Mouse (Mus musculus) ES-Bruce4 (cell line): ENCODE data around the gene Actr6. TPM values are rescaled to one million over a fixed set of nuclear protein-coding genes. Genes with fewer than 3 reads are reported as not detected.

ENCODE experiments used
- H3K27ac ChIP-seq: 2 replicates; pipeline ENCODE4 v1.5.1; 2012; ENCODE audit warnings: low read length, inconsistent platforms; ENCODE audit not compliant: insufficient read depth
- H3K27me3 ChIP-seq: 2 replicates; pipeline ENCODE4 v1.6.1; 2012; ENCODE audit warnings: mild to moderate bottlenecking, low read length, inconsistent platforms; ENCODE audit not compliant: control insufficient read depth, poor library complexity, insufficient read depth, severe bottlenecking
- H3K36me3 ChIP-seq: 2 replicates; pipeline ENCODE4 v1.6.1; 2012; ENCODE audit warnings: inconsistent platforms, mild to moderate bottlenecking, low read length, moderate library complexity; ENCODE audit not compliant: control insufficient read depth, poor library complexity, insufficient read depth, severe bottlenecking
- H3K4me1 ChIP-seq: one replicate; pipeline ENCODE4 v1.8.1; 2011; ENCODE audit warnings: low read length; ENCODE audit not compliant: control insufficient read depth, insufficient read depth
- H3K4me3 ChIP-seq: 2 replicates; pipeline ENCODE4 v1.5.1; 2011; ENCODE audit warnings: low read depth, mild to moderate bottlenecking, low read length
- H3K9ac ChIP-seq: 2 replicates; pipeline ENCODE4 v1.6.1; 2012; ENCODE audit warnings: low read depth, mild to moderate bottlenecking, inconsistent platforms; ENCODE audit not compliant: poor library complexity, severe bottlenecking
- H3K9me3 ChIP-seq: replicated peaks from 2 replicates; pipeline ENCODE4 v1.6.1; 2012; ENCODE audit warnings: mild to moderate bottlenecking, low read length, inconsistent platforms; ENCODE audit not compliant: control insufficient read depth, poor library complexity, insufficient read depth, severe bottlenecking
- CTCF ChIP-seq: IDR thresholded peaks from one replicate; pipeline ENCODE4 v1.8.1; 2011; ENCODE audit warnings: low read depth, low read length
- EP300 ChIP-seq: IDR thresholded peaks from 2 replicates; pipeline ENCODE4 v1.6.1; 2011; ENCODE audit warnings: low read depth, low read length; ENCODE audit not compliant: insufficient read depth
- POLR2A ChIP-seq: IDR thresholded peaks from one replicate; pipeline ENCODE4 v1.8.1; 2011; ENCODE audit warnings: low read length; ENCODE audit not compliant: insufficient read depth
- polyA plus RNA-seq: library from polyadenylated mRNA; stranded (reverse); fragments of >200 nt; gene quantifications from 2 replicates; pipeline ENCODE4 v1.2.4, GENCODE M21; 2011; ENCODE audit warnings: low read depth; ENCODE audit not compliant: missing spikeins, insufficient read depth, insufficient read length

Gene Actr6
- polyA plus RNA-seq, 1 experiment = 32.8 TPM

- H3K9me3 ChIP-seq = no peaks in the 10 kb centered on the region
- H3K27me3 ChIP-seq = no peaks in the 10 kb centered on the region
- no peak for TF ChIP-seq POLR2A
- no peak overlapping the region for H3K9ac ChIP-seq
- H3K4me3 ChIP-seq = no peak overlapping the region
- H3K36me3 ChIP-seq = no peaks in the 10 kb centered on the region
- H3K4me1 ChIP-seq = no peaks in the 10 kb centered on the region
- H3K27ac ChIP-seq = no peak overlapping the region
Measured at GRCm38 (mm10) chr10:89667571-89667970, 64.5 kb downstream of the Actr6 start.

- no peaks in the 10 kb centered on the region for H3K27me3 ChIP-seq
- no peaks in the 10 kb centered on the region; the same call in 1 of the 2 replicates for H3K36me3 ChIP-seq
- no peak for TF ChIP-seq CTCF
- TF ChIP-seq POLR2A = no peak
- TF ChIP-seq EP300 = no peak
Measured at GRCm38 (mm10) chr10:89665679-89666078, 66.4 kb downstream of the Actr6 start.

DNA sequence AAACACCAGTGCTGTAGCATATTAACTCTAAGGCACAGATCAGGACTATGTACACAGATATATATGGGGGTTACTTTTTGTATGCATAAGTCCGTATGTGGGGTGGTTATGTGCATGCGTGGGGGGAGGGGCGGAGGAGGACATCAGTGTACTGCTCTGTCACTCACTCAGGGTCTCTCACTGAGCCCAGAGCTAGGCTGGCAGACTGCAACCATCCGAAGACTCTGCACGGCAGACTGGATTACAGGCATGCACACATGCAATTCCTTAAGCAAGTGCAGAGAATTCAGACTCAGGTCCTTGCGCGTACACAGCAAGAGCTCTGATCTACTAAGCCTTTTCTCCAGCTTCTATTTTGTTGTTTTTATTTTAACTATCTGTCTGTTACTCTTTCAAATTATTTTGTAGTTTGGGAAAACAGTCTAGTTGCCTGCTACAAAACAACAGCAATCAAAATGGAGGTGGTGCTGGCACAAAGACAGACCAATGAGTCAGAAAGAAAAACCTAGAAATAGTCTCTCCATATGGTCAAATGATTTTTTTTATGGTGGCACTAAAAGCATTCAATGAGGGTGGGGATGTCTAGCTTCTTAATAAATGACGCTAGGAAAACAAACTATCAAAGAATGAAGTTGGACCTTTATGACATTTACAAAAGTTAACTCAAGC lies 67.0 kb downstream of the Actr6 start:
- H3K27ac ChIP-seq = no peak overlapping the region
- H3K9ac ChIP-seq = no peak overlapping the region
- no peaks in the 10 kb centered on the region for H3K9me3 ChIP-seq
- no peaks in the 10 kb centered on the region for H3K4me1 ChIP-seq
- H3K4me3 ChIP-seq = no peak overlapping the region
- H3K36me3 ChIP-seq = no peaks in the 10 kb centered on the region; the same call in 1 of the 2 replicates
- no peaks in the 10 kb centered on the region for H3K27me3 ChIP-seq
- TF ChIP-seq CTCF (no peak), POLR2A (no peak), EP300 (no peak)

More at GRCm38 (mm10) chr10:89665679-89666078, 66.4 kb downstream of the Actr6 start:
- no peak overlapping the region for H3K4me3 ChIP-seq
- no peaks in the 10 kb centered on the region for H3K4me1 ChIP-seq
- no peak overlapping the region for H3K9ac ChIP-seq
- no peaks in the 10 kb centered on the region for H3K9me3 ChIP-seq
- no peak overlapping the region for H3K27ac ChIP-seq

Other genes starting within 250 kb of the Actr6 start
- not detected in 2 replicates for gene Nr1h4, start 198.7 kb downstream of the Actr6 start, polyA plus RNA-seq
- not detected in 2 replicates for gene Slc17a8, start 111.0 kb downstream of the Actr6 start, polyA plus RNA-seq
- gene Scyl2, start 46.0 kb downstream of the Actr6 start, polyA plus RNA-seq = 56.3 and 58.2 TPM in 2 replicates
- gene Uhrf1bp1l, start 12.7 kb upstream of the Actr6 start, polyA plus RNA-seq = 39.9 and 43.5 TPM in 2 replicates
- 2.3 and 4.1 TPM in 2 replicates for gene Anks1b, start 141.2 kb upstream of the Actr6 start, polyA plus RNA-seq